Mouse (Mus musculus) MEL (cell line): Measurements from ENCODE around the gene Gadd45a. TPM values are rescaled to one million over a fixed set of nuclear protein-coding genes. Genes with fewer than 3 reads are reported as not detected.

Experiments used
- DNase-seq: peaks from one replicate; pipeline ENCODE4 v3.0.0; 2011; ENCODE audit warnings: low read depth, low spot score
- H3K27ac ChIP-seq: 2 replicates; pipeline ENCODE4 v1.5.1; 2012; ENCODE audit warnings: low read depth, mild to moderate bottlenecking, control low read depth, low read length, moderate library complexity; ENCODE audit not compliant: control insufficient read depth
- H3K27me3 ChIP-seq, 2 experiments: fragments of 150-350 bp in 1 of 2; sonication (generic) in 1 of 2; 2 replicates each; pipeline ENCODE4 v1.6.1; 2012; ENCODE audit warnings: low read length in 2 of 2, mild to moderate bottlenecking in 2 of 2, improper control_type of control experiment in 1 of 2, moderate library complexity in 1 of 2; ENCODE audit not compliant: insufficient read depth in 2 of 2, control insufficient read depth in 1 of 2
- H3K36me3 ChIP-seq, 2 experiments: 2 replicates each; pipeline ENCODE4 v1.6.1; 2012 to 2014; ENCODE audit warnings: low read length in 2 of 2, improper control_type of control experiment in 1 of 2, inconsistent platforms in 1 of 2, mild to moderate bottlenecking in 1 of 2; ENCODE audit not compliant: insufficient read depth in 2 of 2, control insufficient read depth in 1 of 2
- H3K4me1 ChIP-seq, 2 experiments: fragments of 150-350 bp in 1 of 2; sonication (generic) in 1 of 2; 2 replicates each; pipeline ENCODE4 v1.6.1; 2012; ENCODE audit warnings: low read length in 2 of 2, improper control_type of control experiment in 1 of 2, mild to moderate bottlenecking in 1 of 2; ENCODE audit not compliant: insufficient read depth in 2 of 2, control insufficient read depth in 1 of 2
- H3K4me3 ChIP-seq, 2 experiments: fragments of 150-350 bp in 1 of 2; sonication (generic) in 1 of 2; 2 replicates each; pipeline ENCODE4 v1.5.1; 2012; ENCODE audit warnings: low read depth in 2 of 2, low read length in 2 of 2, mild to moderate bottlenecking in 2 of 2, moderate library complexity in 2 of 2, control low read depth in 1 of 2, improper control_type of control experiment in 1 of 2; ENCODE audit not compliant: control insufficient read depth in 1 of 2, insufficient read depth in 1 of 2
- H3K79me2 ChIP-seq: 2 replicates; pipeline ENCODE4 v1.6.1; 2012; ENCODE audit warnings: mild to moderate bottlenecking, low read length, moderate library complexity; ENCODE audit not compliant: control insufficient read depth, poor library complexity, insufficient read depth
- H3K9ac ChIP-seq: 2 replicates; pipeline ENCODE4 v1.6.1; 2012; ENCODE audit warnings: low read depth, mild to moderate bottlenecking, control low read depth, low read length, moderate library complexity; ENCODE audit not compliant: control insufficient read depth, poor library complexity, severe bottlenecking
- H3K9me3 ChIP-seq: fragments of 150-350 bp; sonication (generic); replicated peaks from 2 replicates; pipeline ENCODE4 v1.6.1; 2012; ENCODE audit warnings: mild to moderate bottlenecking, low read length, improper control_type of control experiment, moderate library complexity; ENCODE audit not compliant: insufficient read depth
- CHD1 ChIP-seq: IDR thresholded peaks from 2 replicates; pipeline ENCODE4 v1.6.1; 2012; ENCODE audit warnings: low read depth, mild to moderate bottlenecking, inconsistent platforms, low read length, improper control_type of control experiment
- CHD2 ChIP-seq: IDR thresholded peaks from 2 replicates; pipeline ENCODE4 v1.6.1; 2011; ENCODE audit warnings: low read length, improper control_type of control experiment
- CTCF ChIP-seq, 3 experiments: IDR thresholded peaks in 2 of 3; conservative IDR thresholded peaks in 1 of 3; 2 replicates each; pipeline ENCODE4 v1.5.1; 2011 to 2012; ENCODE audit warnings: low read length in 3 of 3, low read depth in 2 of 3, mild to moderate bottlenecking in 2 of 3, improper control_type of control experiment in 1 of 3, inconsistent platforms in 1 of 3, mixed read lengths in 1 of 3, moderate library complexity in 1 of 3; ENCODE audit not compliant: control insufficient read depth in 1 of 3, insufficient read depth in 1 of 3, poor library complexity in 1 of 3, severe bottlenecking in 1 of 3
- ELF1 ChIP-seq: IDR thresholded peaks from 2 replicates; pipeline ENCODE4 v1.6.1; 2014; ENCODE audit warnings: low read depth, mild to moderate bottlenecking, inconsistent platforms, low read length, improper control_type of control experiment, moderate library complexity
- EP300 ChIP-seq, 2 experiments: IDR thresholded peaks; 2 replicates each; pipeline ENCODE4 v1.6.1; 2011; ENCODE audit warnings: improper control_type of control experiment in 2 of 2, low read length in 2 of 2, low read depth in 1 of 2, mild to moderate bottlenecking in 1 of 2
- ETS1 ChIP-seq: IDR thresholded peaks from 2 replicates; pipeline ENCODE4 v1.6.1; 2012; ENCODE audit warnings: low read depth, mild to moderate bottlenecking, inconsistent platforms, low read length, improper control_type of control experiment, moderate library complexity
- GATA1 ChIP-seq: IDR thresholded peaks from 2 replicates; pipeline ENCODE4 v1.6.1; 2011; ENCODE audit warnings: low read depth, low read length, improper control_type of control experiment
- HCFC1 ChIP-seq: IDR thresholded peaks from 2 replicates; pipeline ENCODE4 v1.6.1; 2012; ENCODE audit warnings: low read depth, mild to moderate bottlenecking, inconsistent platforms, low read length, improper control_type of control experiment, moderate library complexity
- JUND ChIP-seq: IDR thresholded peaks from 2 replicates; pipeline ENCODE4 v1.6.1; 2011; ENCODE audit warnings: low read depth, mild to moderate bottlenecking, improper control_type of control experiment, low read length
- KAT2A ChIP-seq: conservative IDR thresholded peaks from 2 replicates; pipeline ENCODE4 v1.6.1; 2012; ENCODE audit warnings: low read depth, low read length, improper control_type of control experiment, inconsistent platforms
- MAFK ChIP-seq: IDR thresholded peaks from 2 replicates; pipeline ENCODE4 v1.6.1; 2011; ENCODE audit warnings: low read depth, mild to moderate bottlenecking, low read length, improper control_type of control experiment, borderline replicate concordance
- MAX ChIP-seq: IDR thresholded peaks from 2 replicates; pipeline ENCODE4 v1.6.1; 2011; ENCODE audit warnings: low read length, improper control_type of control experiment
- MAZ ChIP-seq: IDR thresholded peaks from 2 replicates; pipeline ENCODE4 v1.6.1; 2012; ENCODE audit warnings: low read depth, mild to moderate bottlenecking, inconsistent platforms, low read length, improper control_type of control experiment
- MEF2A ChIP-seq: IDR thresholded peaks from 2 replicates; pipeline ENCODE4 v1.6.1; 2014; ENCODE audit warnings: low read depth, mild to moderate bottlenecking, inconsistent platforms, low read length, improper control_type of control experiment; ENCODE audit not compliant: poor library complexity, insufficient replicate concordance, severe bottlenecking; ENCODE audit errors: extremely low read depth
- MXI1 ChIP-seq: IDR thresholded peaks from 2 replicates; pipeline ENCODE4 v1.6.1; 2011; ENCODE audit warnings: mild to moderate bottlenecking, low read depth, low read length, improper control_type of control experiment
- MYC ChIP-seq: IDR thresholded peaks from 2 replicates; pipeline ENCODE4 v1.6.1; 2011; ENCODE audit warnings: low read depth, mild to moderate bottlenecking, low read length, improper control_type of control experiment, moderate library complexity
- NRF1 ChIP-seq: IDR thresholded peaks from 2 replicates; pipeline ENCODE4 v1.6.1; 2014; ENCODE audit warnings: low read depth, mild to moderate bottlenecking, inconsistent platforms, low read length, improper control_type of control experiment, moderate library complexity; ENCODE audit not compliant: poor library complexity, insufficient read depth, severe bottlenecking
- POLR2AphosphoS2 ChIP-seq: IDR thresholded peaks from 2 replicates; pipeline ENCODE4 v1.6.1; 2011; ENCODE audit warnings: low read length, improper control_type of control experiment
- TAL1 ChIP-seq: IDR thresholded peaks from 2 replicates; pipeline ENCODE4 v1.6.1; 2012; ENCODE audit warnings: mild to moderate bottlenecking, inconsistent platforms, low read length, moderate library complexity, mixed read lengths
- TCF12 ChIP-seq: IDR thresholded peaks from 2 replicates; pipeline ENCODE4 v1.6.1; 2014; ENCODE audit warnings: low read depth, mild to moderate bottlenecking, inconsistent platforms, low read length, improper control_type of control experiment, moderate library complexity
- ZC3H11A ChIP-seq: IDR thresholded peaks from 2 replicates; pipeline ENCODE4 v1.6.1; 2012; ENCODE audit warnings: low read depth, mild to moderate bottlenecking, inconsistent platforms, low read length, improper control_type of control experiment
- ZKSCAN1 ChIP-seq: IDR thresholded peaks from 2 replicates; pipeline ENCODE4 v1.6.1; 2012; ENCODE audit warnings: low read depth, mild to moderate bottlenecking, inconsistent platforms, low read length, improper control_type of control experiment, moderate library complexity
- ZMIZ1 ChIP-seq: IDR thresholded peaks from 2 replicates; pipeline ENCODE4 v1.6.1; 2012; ENCODE audit warnings: low read depth, mild to moderate bottlenecking, inconsistent platforms, low read length, improper control_type of control experiment, moderate library complexity
- ZNF384 ChIP-seq: IDR thresholded peaks from 2 replicates; pipeline ENCODE4 v1.6.1; 2012; ENCODE audit warnings: low read depth, mild to moderate bottlenecking, inconsistent platforms, low read length, improper control_type of control experiment
- polyA plus RNA-seq, 2 experiments: library from polyadenylated mRNA; stranded (reverse) in 1 of 2; unstranded in 1 of 2; fragments of >175 nt in 1 of 2; fragments of >200 nt in 1 of 2; gene quantifications; 2 replicates each; pipeline versions ENCODE4 v1.2.1 to v1.2.4; 2012; ENCODE audit warnings: low replicate concordance in 2 of 2, low read depth in 1 of 2; ENCODE audit not compliant: insufficient read length in 2 of 2, insufficient read depth in 1 of 2, missing spikeins in 1 of 2
- total RNA-seq: library from RNA; depleted of rRNA; stranded (reverse); fragments of 300-350 nt; gene quantifications from 2 replicates; pipeline ENCODE4 v1.2.3, GENCODE M21; 2012

Gadd45a gene
- total and polyA plus RNA-seq, 3 experiments: 18.1 to 37.4 TPM; not detected in 1

DNA sequence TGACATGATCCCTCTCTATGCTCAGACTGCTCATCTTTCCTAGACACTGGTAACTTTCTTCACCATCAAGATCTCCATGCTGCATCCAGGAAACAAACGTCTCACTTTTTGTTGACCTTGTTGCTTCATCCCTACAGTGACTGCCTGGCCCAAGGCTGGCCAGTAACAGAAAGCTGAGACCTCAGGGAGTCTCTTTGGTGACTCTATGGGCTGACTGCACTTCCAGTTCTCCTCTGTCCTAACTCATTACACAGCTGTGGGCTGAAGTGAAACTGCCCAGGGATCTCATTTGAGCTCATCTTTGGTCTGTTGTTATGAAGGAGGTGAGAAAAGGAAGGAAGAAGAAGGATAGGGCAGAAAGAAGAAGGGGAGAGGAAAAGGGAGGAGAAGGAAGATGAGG lies 39.1 kb upstream of the Gadd45a start:
- H3K9ac ChIP-seq: no peak overlapping the region
- no peak for DNase-seq
- TF ChIP-seq ETS1 (no peak), TAL1 (no peak), ZKSCAN1 (no peak), ZC3H11A (no peak), ZNF384 (no peak), CHD2 (no peak), POLR2AphosphoS2 (no peak), EP300 (IDR thresholded peaks at IDR 0.05; ENCODE audit: low read depth in 1 of 2, low read length in 2 of 2) (no peak), CHD1 (no peak), ZMIZ1 (no peak), JUND (no peak), MAFK (no peak), MEF2A (no peak), MXI1 (no peak), CTCF (IDR thresholded peaks at IDR 0.05 in 2 of 3, conservative IDR thresholded peaks at IDR 0.05 in 1 of 3; ENCODE audit: control insufficient read depth in 1 of 3, insufficient read depth in 1 of 3, low read depth in 2 of 3, low read length in 3 of 3, poor library complexity in 1 of 3, severe bottlenecking in 1 of 3) (no peak), NRF1 (no peak), MAZ (no peak), TCF12 (no peak)

DNA sequence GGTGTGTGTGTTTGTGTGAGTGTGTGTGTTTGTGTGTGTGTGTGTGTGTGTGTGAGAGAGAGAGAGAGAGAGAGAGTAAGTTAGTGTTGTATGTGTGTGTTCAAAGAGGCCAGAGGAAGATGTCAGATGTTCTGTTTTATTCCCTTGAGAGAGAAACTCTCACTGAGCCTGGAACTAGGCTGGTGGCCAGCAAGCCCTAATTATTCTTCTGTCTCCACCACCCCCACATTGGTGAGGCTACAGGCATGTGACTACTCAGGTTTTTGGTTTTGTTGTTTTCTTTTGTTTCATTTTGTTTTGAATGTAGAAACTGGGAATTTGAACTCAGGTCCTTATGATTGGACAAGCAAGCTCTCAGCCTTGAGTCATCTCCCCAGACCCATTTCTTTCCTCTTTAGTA lies 37.6 kb upstream of the Gadd45a start:
- H3K36me3 ChIP-seq: peaks cover 0 to 4% of the 10 kb centered on the region in 2 experiments; a peak in 2 of 4 replicates
- no peak overlapping the region for H3K9ac ChIP-seq
- no peak for TF ChIP-seq TCF12
- no peak for TF ChIP-seq KAT2A
- no peak for TF ChIP-seq GATA1
- TF ChIP-seq EP300 (IDR thresholded peaks at IDR 0.05; ENCODE audit: low read depth in 1 of 2, low read length in 2 of 2): no peak
- TF ChIP-seq MYC: no peak
- no peak for TF ChIP-seq ELF1
- no peak for TF ChIP-seq MAX
- TF ChIP-seq HCFC1: no peak
- TF ChIP-seq CTCF (IDR thresholded peaks at IDR 0.05 in 2 of 3, conservative IDR thresholded peaks at IDR 0.05 in 1 of 3; ENCODE audit: control insufficient read depth in 1 of 3, insufficient read depth in 1 of 3, low read depth in 2 of 3, low read length in 3 of 3, poor library complexity in 1 of 3, severe bottlenecking in 1 of 3): no peak
- peaks cover 0 to 2% of the 10 kb centered on the region in 2 experiments; a peak in 1 of 4 replicates for H3K4me1 ChIP-seq
- no peaks in the 10 kb centered on the region for H3K27me3 ChIP-seq
- H3K4me3 ChIP-seq: no peak overlapping the region
- H3K79me2 ChIP-seq: no peaks in the 10 kb centered on the region
- DNase-seq: no peak
- H3K27ac ChIP-seq: no peak overlapping the region
- no peaks in the 10 kb centered on the region for H3K9me3 ChIP-seq

More for the DNA sequence above, 39.1 kb upstream of the Gadd45a start:
- Histone ChIP-seq H3K36me3 (no peaks in the 10 kb centered on the region), H3K9me3 (no peaks in the 10 kb centered on the region), H3K4me3 (no peak overlapping the region), H3K4me1 (peaks cover 0 to 2% of the 10 kb centered on the region in 2 experiments; a peak in 1 of 4 replicates), H3K27ac (no peak overlapping the region), H3K79me2 (no peaks in the 10 kb centered on the region), H3K27me3 (no peaks in the 10 kb centered on the region)
